Mouse (Mus musculus) kidney, embryonic 15.5 days (tissue): ENCODE results near the gene Alk. TPM values are rescaled to one million over a fixed set of nuclear protein-coding genes. Genes with fewer than 3 reads are reported as not detected.

ENCODE experiments used
- ATAC-seq: fragments of 200-750 bp; cut with Nextera tagmentation; replicated peaks from 2 replicates; pipeline ENCODE4 v1.8.0; 2017; ENCODE audit warnings: moderate TSS enrichment; ENCODE audit not compliant: low FRiP score
- H3K27ac ChIP-seq: fragments of 300-500 bp; sonication (generic); 2 replicates; pipeline ENCODE4 v1.5.1; 2015; ENCODE audit warnings: mild to moderate bottlenecking, inconsistent platforms
- H3K27me3 ChIP-seq: fragments of 300-500 bp; sonication (generic); 2 replicates; pipeline ENCODE4 v1.6.1; 2015; ENCODE audit warnings: inconsistent platforms
- H3K36me3 ChIP-seq: fragments of 300-500 bp; sonication (generic); 2 replicates; pipeline ENCODE4 v1.6.1; 2015; ENCODE audit warnings: inconsistent platforms
- H3K4me1 ChIP-seq: fragments of 300-500 bp; sonication (generic); 2 replicates; pipeline ENCODE4 v1.6.1; 2015; ENCODE audit warnings: inconsistent platforms
- H3K4me2 ChIP-seq: fragments of 300-500 bp; sonication (generic); 2 replicates; pipeline ENCODE4 v1.6.1; 2015; ENCODE audit warnings: moderate library complexity, mild to moderate bottlenecking, inconsistent platforms
- H3K4me3 ChIP-seq: fragments of 300-500 bp; sonication (generic); replicated peaks from 2 replicates; pipeline ENCODE4 v1.5.1; 2015; ENCODE audit warnings: mild to moderate bottlenecking, inconsistent platforms
- H3K9ac ChIP-seq: fragments of 300-500 bp; sonication (generic); 2 replicates; pipeline ENCODE4 v1.6.1; 2015; ENCODE audit warnings: mild to moderate bottlenecking, inconsistent platforms
- H3K9me3 ChIP-seq: fragments of 300-500 bp; sonication (generic); replicated peaks from 2 replicates; pipeline ENCODE4 v1.6.1; 2016; ENCODE audit warnings: inconsistent platforms
- WGBS: fragments of 180-500 bp; shearing (Covaris S2); methylation state at CpG from one replicate; pipeline ENCODE4 v1.1.7; 2015; ENCODE audit warnings: mixed read lengths; 5-methylcytosine and 5-hydroxymethylcytosine counted together
- polyA plus RNA-seq: library from polyadenylated mRNA; unstranded; fragments of >200 nt; fragmentation: Nextera tagmentation; extraction: Ambion mirVana; gene quantifications from 2 replicates; pipeline ENCODE4 v1.2.1, GENCODE M21; 2015

The Alk gene
- polyA plus RNA-seq, 1 experiment from 2014 or later: 0.51 TPM

- no peak overlapping the region for H3K9ac ChIP-seq
- no peaks in the 10 kb centered on the region for H3K9me3 ChIP-seq
- ATAC-seq: peak; percentile 80
- no peak overlapping the region for H3K4me2 ChIP-seq
- H3K27me3 ChIP-seq: peaks cover 7% of the 10 kb centered on the region
- no peaks in the 10 kb centered on the region for H3K36me3 ChIP-seq
- no peak overlapping the region for H3K4me3 ChIP-seq
- 27% methylated on average over 7 of the region's 7 CpGs for WGBS
- H3K27ac ChIP-seq: 0 out of 2 replicates have a peak overlapping the region, but pooled peaks have one; percentile 20
- H3K4me1 ChIP-seq: peaks cover 4% of the 10 kb centered on the region
Measured at GRCm38 (mm10) chr17:72144946-72145598, 459.4 kb downstream of the Alk start.

- peaks cover 4% of the 10 kb centered on the region for H3K4me1 ChIP-seq
- H3K9ac ChIP-seq: no peak overlapping the region
- H3K27ac ChIP-seq: no peak overlapping the region
- H3K4me3 ChIP-seq: no peak overlapping the region
- no peaks in the 10 kb centered on the region for H3K36me3 ChIP-seq
- no peaks in the 10 kb centered on the region for H3K9me3 ChIP-seq
- WGBS: 57% methylated on average over 9 of the region's 9 CpGs
- no peak; the same call in 1 of the 2 replicates for ATAC-seq
- peaks cover 7% of the 10 kb centered on the region for H3K27me3 ChIP-seq
- no peak overlapping the region for H3K4me2 ChIP-seq
Measured at GRCm38 (mm10) chr17:72144461-72144860, 460.0 kb downstream of the Alk start.

- Histone ChIP-seq H3K36me3 (no peaks in the 10 kb centered on the region), H3K9ac (no peak overlapping the region), H3K27me3 (no peaks in the 10 kb centered on the region), H3K27ac (no peak overlapping the region), H3K4me3 (no peak overlapping the region), H3K4me2 (no peak overlapping the region), H3K4me1 (no peaks in the 10 kb centered on the region), H3K9me3 (no peaks in the 10 kb centered on the region)
- ATAC-seq: peak; percentile 89
- WGBS: 66% methylated on average over 8 of the region's 8 CpGs
Measured at GRCm38 (mm10) chr17:72132140-72132911, 472.1 kb downstream of the Alk start.

GRCm38 (mm10) chr17:72121660-72122059, 482.8 kb downstream of the Alk start:
- H3K36me3 ChIP-seq: no peaks in the 10 kb centered on the region
- ATAC-seq: no peak
- H3K27me3 ChIP-seq: no peaks in the 10 kb centered on the region
- H3K9ac ChIP-seq: no peak overlapping the region
- no peaks in the 10 kb centered on the region for H3K9me3 ChIP-seq
- WGBS: 94% methylated on average over 1 of the region's 1 CpGs
- no peak overlapping the region for H3K4me2 ChIP-seq
- H3K27ac ChIP-seq: no peak overlapping the region
- H3K4me3 ChIP-seq: no peak overlapping the region
- peaks cover 3% of the 10 kb centered on the region; the same call in 1 of the 2 replicates for H3K4me1 ChIP-seq

- Histone ChIP-seq H3K4me3 (no peak overlapping the region), H3K36me3 (no peaks in the 10 kb centered on the region), H3K4me1 (peaks cover 3% of the 10 kb centered on the region; the same call in 1 of the 2 replicates), H3K9me3 (no peaks in the 10 kb centered on the region), H3K4me2 (no peak overlapping the region), H3K27ac (no peak overlapping the region), H3K9ac (no peak overlapping the region), H3K27me3 (no peaks in the 10 kb centered on the region)
- no peak for ATAC-seq
- WGBS: 51% methylated on average over 11 of the region's 11 CpGs
Measured at GRCm38 (mm10) chr17:72120278-72120677, 484.1 kb downstream of the Alk start.

GRCm38 (mm10) chr17:72118376-72118775, 486.1 kb downstream of the Alk start:
- no peak overlapping the region for H3K9ac ChIP-seq
- ATAC-seq: no peak
- H3K9me3 ChIP-seq: no peaks in the 10 kb centered on the region
- H3K4me2 ChIP-seq: no peak overlapping the region
- no peak overlapping the region for H3K4me3 ChIP-seq
- no peaks in the 10 kb centered on the region for H3K36me3 ChIP-seq
- H3K27ac ChIP-seq: no peak overlapping the region
- 68% methylated on average over 5 of the region's 5 CpGs for WGBS
- H3K27me3 ChIP-seq: no peaks in the 10 kb centered on the region
- peaks cover 3% of the 10 kb centered on the region; the same call in 1 of the 2 replicates for H3K4me1 ChIP-seq

- Histone ChIP-seq H3K36me3 (no peaks in the 10 kb centered on the region), H3K9ac (no peak overlapping the region), H3K27ac (no peak overlapping the region), H3K4me3 (no peak overlapping the region), H3K9me3 (no peaks in the 10 kb centered on the region), H3K27me3 (no peaks in the 10 kb centered on the region), H3K4me1 (peaks cover 2% of the 10 kb centered on the region; the same call in 1 of the 2 replicates), H3K4me2 (no peak overlapping the region)
- no peak for ATAC-seq
- WGBS: 34% methylated on average over 12 of the region's 12 CpGs
Measured at GRCm38 (mm10) chr17:72115271-72115944, 489.0 kb downstream of the Alk start.

- Histone ChIP-seq H3K27ac (no peak overlapping the region), H3K9ac (no peak overlapping the region), H3K36me3 (no peaks in the 10 kb centered on the region), H3K9me3 (no peaks in the 10 kb centered on the region), H3K27me3 (no peaks in the 10 kb centered on the region), H3K4me2 (no peak overlapping the region), H3K4me3 (no peak overlapping the region), H3K4me1 (no peaks in the 10 kb centered on the region)
- ATAC-seq: no peak
Measured at GRCm38 (mm10) chr17:72112004-72112403, 492.4 kb downstream of the Alk start.

- Histone ChIP-seq H3K4me3 (no peak overlapping the region), H3K9me3 (no peaks in the 10 kb centered on the region), H3K4me1 (no peaks in the 10 kb centered on the region), H3K9ac (no peak overlapping the region), H3K4me2 (no peak overlapping the region), H3K27ac (no peak overlapping the region), H3K27me3 (no peaks in the 10 kb centered on the region), H3K36me3 (no peaks in the 10 kb centered on the region)
- 82% methylated on average over 4 of the region's 4 CpGs for WGBS
- ATAC-seq: no peak
Measured at GRCm38 (mm10) chr17:72111528-72111927, 492.9 kb downstream of the Alk start.

- no peaks in the 10 kb centered on the region for H3K9me3 ChIP-seq
- H3K4me2 ChIP-seq: no peak overlapping the region
- no peak for ATAC-seq
- H3K36me3 ChIP-seq: no peaks in the 10 kb centered on the region
- 59% methylated on average over 12 of the region's 12 CpGs for WGBS
- H3K4me1 ChIP-seq: no peaks in the 10 kb centered on the region
- H3K9ac ChIP-seq: no peak overlapping the region
- H3K27ac ChIP-seq: no peak overlapping the region
- no peak overlapping the region for H3K4me3 ChIP-seq
- no peaks in the 10 kb centered on the region for H3K27me3 ChIP-seq
Measured at GRCm38 (mm10) chr17:72087261-72087703, 517.1 kb downstream of the Alk start.

GRCm38 (mm10) chr17:72081396-72081795, 523.0 kb downstream of the Alk start:
- Histone ChIP-seq H3K4me3 (no peak overlapping the region), H3K9me3 (no peaks in the 10 kb centered on the region), H3K4me1 (peaks cover 7% of the 10 kb centered on the region), H3K27ac (no peak overlapping the region), H3K4me2 (no peak overlapping the region), H3K36me3 (no peaks in the 10 kb centered on the region), H3K9ac (no peak overlapping the region), H3K27me3 (no peaks in the 10 kb centered on the region)
- WGBS: 79% methylated on average over 2 of the region's 2 CpGs
- ATAC-seq: no peak
